Mouse (Mus musculus) frontal cortex, postnatal 36 days (tissue): Measurements from ENCODE around the gene Rtn4r.
A peak's percentile ranks its signal among the peaks of the same experiment; 100 is the strongest.

Experiments
- DNase-seq, 2 experiments: peaks; one replicate each; pipeline ENCODE4 v3.0.0; 2022; ENCODE audit warnings: low spot score in 2 of 2

The Rtn4r gene

DNA sequence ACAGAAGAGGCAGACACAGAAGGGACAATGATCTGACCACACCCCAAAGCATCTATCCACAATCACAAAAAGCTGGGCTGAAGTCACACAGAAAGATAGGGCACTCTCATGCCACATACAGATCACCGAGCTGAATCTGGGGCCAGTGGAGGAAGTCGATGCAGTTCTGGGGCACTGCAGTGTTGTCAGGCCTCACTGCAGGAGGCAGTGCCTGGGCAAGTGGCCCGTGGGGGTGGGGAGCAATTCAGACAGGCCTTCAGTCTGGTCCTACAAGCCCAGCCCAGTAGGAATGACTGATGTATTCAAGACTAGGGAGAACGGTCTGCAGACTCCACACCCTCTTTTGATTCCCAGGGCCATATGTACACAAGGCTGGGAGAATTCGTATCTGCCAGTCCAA lies 2.8 kb upstream of the Rtn4r start:
- DNase-seq, result no peak

DNA sequence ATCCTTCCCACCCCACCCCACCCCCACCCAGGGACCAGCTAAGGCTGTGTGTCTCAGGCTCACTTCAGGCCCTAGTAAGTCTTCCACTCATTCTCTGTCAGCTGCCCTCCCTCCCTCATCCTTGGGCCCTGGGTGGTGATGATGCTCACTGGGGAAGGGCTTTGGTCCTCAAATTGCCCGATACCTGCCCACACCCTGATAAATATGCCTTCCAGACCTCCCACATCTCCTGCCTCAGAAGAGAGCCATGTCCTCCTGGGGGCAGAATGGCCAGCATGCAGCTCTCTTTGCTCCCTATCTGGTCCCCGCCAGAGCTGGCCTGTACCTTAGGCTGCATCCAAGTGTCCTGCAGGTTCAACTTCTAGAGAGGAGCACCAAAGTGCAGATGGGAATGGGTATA lies 2.3 kb upstream of the Rtn4r start:
- DNase-seq, result no peak

- DNase-seq, result no peak
Observed at GRCm38 (mm10) chr16:18126211-18126610, 1.2 kb upstream of the Rtn4r start.

- no peak for DNase-seq
Observed at GRCm38 (mm10) chr16:18127871-18128563, 575 bp downstream of the Rtn4r start.

DNA sequence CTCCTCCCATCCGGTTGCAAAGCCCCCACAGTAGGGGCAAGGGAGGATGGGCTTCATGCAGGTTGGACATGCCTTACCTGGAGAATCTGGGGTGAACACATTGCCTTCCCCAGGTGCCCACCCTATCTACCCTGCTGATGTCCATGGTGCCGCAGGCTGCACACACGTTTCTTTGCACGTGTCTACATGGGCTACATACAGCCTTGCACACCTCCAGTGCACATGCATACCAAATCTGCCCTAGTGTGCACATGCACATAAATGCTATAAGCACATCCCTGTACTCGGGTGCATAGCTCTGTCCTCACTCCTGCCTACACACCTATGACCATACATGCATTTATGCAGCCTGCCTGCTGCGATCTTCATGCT lies 1.1 kb downstream of the Rtn4r start:
- no peak for DNase-seq

- DNase-seq, result no peak
Observed at GRCm38 (mm10) chr16:18129413-18129812, 2.0 kb downstream of the Rtn4r start.

- no peak for DNase-seq
Observed at GRCm38 (mm10) chr16:18130288-18130687, 2.8 kb downstream of the Rtn4r start.

GRCm38 (mm10) chr16:18130705-18131104 lies 3.3 kb downstream of the Rtn4r start:
- DNase-seq, result no peak

GRCm38 (mm10) chr16:18131245-18131939 lies 4.0 kb downstream of the Rtn4r start:
- DNase-seq, result no peak

DNA sequence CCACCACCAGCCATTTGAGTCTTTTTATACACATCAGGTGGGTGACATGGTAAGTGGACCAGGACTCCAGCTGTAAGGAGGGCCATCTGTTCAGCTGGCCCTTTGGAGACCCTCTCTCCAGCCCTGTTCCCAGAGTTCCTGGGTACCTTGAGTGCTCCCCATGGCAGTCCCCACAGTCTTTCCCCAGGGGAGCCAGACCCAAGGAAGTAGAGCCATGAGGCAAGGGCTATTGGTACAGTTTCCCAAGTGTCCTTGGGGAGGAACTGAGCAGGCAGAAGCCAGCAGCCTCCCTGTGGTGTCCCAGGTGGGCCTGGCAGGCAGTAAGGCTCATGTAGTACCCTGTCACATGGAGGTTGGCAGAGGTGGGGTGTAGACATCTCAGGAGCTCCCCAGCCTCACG lies 4.6 kb downstream of the Rtn4r start:
- no peak for DNase-seq

- no peak for DNase-seq
Observed at GRCm38 (mm10) chr16:18132575-18132974, 5.1 kb downstream of the Rtn4r start.

- DNase-seq, result no peak
Observed at GRCm38 (mm10) chr16:18133133-18133920, 5.9 kb downstream of the Rtn4r start.

- no peak for DNase-seq
Observed at GRCm38 (mm10) chr16:18135196-18135595, 7.8 kb downstream of the Rtn4r start.

DNA sequence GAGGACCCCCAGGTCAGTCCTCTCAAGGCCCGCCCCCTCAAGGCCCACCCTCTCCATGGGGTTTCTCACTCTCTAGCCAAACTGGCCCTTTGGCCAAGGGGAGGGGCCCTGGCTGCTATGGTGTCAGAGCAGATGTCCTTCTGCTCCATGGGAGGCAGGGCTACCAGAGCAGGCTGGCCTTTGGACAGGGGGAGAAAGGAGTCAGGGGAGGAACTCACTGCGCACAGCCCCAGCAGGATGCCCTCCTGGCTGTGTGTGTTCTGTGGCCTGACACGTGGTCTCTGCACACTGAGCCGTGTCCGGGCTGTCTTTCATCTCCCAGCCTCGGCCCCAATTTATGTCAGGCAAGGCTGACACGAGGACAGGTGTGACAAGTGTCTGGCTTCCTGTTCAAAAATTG lies 8.6 kb downstream of the Rtn4r start:
- DNase-seq, result no peak

GRCm38 (mm10) chr16:18144201-18144600 lies 16.8 kb downstream of the Rtn4r start:
- peak; percentile 74 to 85 for DNase-seq

- no peak for DNase-seq
Observed at GRCm38 (mm10) chr16:18145341-18145867, 18.0 kb downstream of the Rtn4r start.

DNA sequence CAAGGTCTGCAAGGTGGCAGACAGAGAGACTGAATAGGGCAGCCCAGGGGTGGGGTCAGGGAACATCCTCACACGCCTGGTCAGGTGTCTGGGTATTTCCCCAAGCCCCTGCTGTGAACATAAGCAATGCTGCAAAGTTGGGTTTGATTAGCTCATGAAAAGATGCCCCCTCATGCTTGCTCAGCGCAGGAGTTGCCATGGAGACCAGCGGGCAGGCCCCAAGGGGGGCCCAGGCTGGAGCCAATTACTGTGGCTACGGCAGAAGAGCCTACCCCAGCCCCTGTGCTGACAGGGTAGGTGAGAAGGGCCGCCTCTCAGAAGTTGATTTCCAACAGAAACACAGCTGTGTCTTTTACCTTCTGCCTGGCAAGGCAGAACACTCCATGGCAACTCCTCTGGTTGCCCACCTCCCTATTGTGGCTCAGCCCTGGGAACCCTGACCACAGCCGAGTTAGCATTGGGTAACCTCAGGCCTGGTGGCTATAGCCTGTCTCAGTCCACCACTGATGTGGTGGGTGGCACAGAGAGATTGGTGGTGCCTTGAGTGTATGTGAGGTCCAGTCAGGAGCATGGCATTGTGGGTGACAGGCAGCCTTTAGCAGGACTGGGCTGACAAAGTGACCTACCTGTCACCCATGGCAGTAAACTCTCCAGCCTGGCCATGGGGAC lies 20.9 kb downstream of the Rtn4r start:
- peak in 1 of 2 experiments; percentile 43 for DNase-seq

- DNase-seq, result no peak
Observed at GRCm38 (mm10) chr16:18149205-18149604, 21.8 kb downstream of the Rtn4r start.

DNA sequence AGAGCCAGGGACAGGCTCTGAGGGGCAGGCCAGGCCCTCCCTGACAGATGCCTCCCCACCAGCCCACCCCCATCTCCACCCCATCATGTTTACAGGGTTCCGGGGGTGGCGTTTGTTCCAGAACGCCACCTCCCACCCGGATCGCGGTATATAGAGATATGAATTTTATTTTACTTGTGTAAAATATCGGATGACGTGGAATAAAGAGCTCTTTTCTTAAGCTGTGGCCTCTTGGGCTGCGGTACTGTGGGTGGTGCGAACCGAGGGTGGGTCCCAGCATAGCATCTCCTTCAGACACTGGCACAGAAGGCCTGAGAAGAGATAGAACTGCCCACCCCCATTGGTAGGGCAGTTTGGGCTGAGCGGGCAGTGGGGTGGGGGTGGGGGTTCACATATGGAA lies 24.7 kb downstream of the Rtn4r start:
- peak in 1 of 2 experiments; percentile 76 for DNase-seq

DNA sequence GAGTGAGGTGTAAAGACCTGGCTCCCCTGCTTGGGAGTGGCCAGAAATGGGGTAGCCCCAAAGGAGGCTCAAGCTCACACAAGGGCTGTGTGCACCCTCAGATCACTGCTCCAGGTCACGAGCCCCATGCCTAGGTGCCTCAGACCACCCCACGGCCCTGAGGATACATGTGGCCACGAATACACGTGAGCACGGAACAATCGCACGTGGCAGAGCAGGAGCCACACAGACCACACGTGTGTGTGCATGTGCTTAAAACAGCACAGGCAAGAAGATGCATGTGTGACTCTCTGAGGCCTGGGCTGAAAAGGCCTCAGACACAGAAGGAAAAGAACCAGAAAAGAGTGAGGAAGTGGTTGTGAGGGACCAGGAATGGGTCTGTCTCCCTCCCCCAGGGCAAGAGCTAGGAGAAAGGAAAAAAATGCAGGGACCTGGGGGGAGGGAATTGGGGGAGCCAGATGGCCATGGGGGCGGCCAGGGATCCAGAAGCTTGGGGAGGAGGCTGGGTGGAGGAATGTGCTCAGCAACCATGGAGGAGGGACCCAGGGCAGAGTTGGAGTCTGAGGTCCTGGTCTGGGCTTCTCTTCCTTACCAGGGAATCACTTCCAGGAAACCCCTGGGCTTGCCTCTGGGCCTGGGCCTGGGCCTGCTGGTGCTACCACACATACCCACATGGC lies 25.5 kb downstream of the Rtn4r start:
- DNase-seq, result peak; percentile 63 to 67

GRCm38 (mm10) chr16:18154521-18155171 lies 27.2 kb downstream of the Rtn4r start:
- peak; percentile 91 to 94 for DNase-seq
